Mouse (Mus musculus) gastrocnemius, adult 8-10 months (tissue): ENCODE results near the gene Gm49711. TPM values are rescaled to one million over a fixed set of nuclear protein-coding genes. Genes with fewer than 3 reads are reported as not detected.

Experiments
- DNase-seq, 2 experiments: peaks; one replicate each; pipeline ENCODE4 v3.0.0; 2022; ENCODE audit warnings: low spot score in 2 of 2
- total RNA-seq, 4 experiments: library from RNA; stranded (reverse); gene quantifications; 2 replicates each; pipeline ENCODE4 v1.2.4; 2022

Gene Gm49711
- not detected for total RNA-seq

DNA sequence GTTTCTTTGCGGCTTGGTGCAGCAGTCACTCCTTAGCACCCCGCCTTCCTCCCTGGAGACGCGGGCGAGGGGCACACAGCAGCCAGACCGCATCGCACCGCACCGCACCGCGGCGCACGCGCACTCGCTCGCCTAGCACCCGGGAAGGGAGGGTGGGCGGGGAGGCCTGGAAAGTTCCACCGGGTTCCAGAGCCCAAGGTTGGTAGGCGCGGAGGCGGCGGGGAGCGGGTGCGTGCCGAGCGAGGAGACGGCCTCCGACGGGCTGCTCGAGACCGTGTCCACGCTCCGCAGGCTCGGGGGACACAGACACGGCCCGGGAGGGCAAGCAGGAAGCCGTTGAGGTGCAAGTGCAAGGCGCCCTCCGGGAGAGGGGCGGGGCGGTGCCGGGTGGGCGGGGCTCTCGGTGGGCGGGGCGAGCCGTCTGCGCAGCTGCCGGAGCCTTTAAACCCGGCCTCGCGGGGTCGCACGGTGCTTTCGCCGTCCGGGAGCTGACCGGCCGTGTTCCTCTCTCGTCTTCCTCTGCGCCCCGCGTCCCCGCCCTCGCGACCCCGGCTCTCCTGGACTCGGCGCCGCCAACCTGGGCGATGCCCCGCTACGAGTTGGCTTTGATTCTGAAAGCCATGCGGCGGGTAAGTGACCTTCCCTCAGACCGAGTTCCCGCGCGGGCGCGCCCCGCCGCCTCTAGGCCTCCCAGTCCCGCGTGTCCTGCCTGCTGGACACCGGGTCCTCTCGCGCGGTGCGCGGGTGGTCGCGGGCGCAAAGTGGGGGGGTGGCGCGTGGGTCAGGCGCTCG is at the start of gene Gm49711, which contains the start of the genes Mrps6 and Slc5a3:
TSS of gene Gm49711 (plus strand) at position 465 of the 792 bp plus-strand sequence.
TSS of gene Mrps6 (plus strand) at position 419 of the 792 bp plus-strand sequence.
TSS of gene Slc5a3 (plus strand) at position 471 of the 792 bp plus-strand sequence.
- DNase-seq = peak; percentile 76

- DNase-seq = no peak
Measured at GRCm38 (mm10) chr16:92009586-92009985, 48.5 kb upstream of the Gm49711 start.

GRCm38 (mm10) chr16:92016792-92017191 is 41.3 kb upstream of the Gm49711 start:
- DNase-seq = no peak

DNA sequence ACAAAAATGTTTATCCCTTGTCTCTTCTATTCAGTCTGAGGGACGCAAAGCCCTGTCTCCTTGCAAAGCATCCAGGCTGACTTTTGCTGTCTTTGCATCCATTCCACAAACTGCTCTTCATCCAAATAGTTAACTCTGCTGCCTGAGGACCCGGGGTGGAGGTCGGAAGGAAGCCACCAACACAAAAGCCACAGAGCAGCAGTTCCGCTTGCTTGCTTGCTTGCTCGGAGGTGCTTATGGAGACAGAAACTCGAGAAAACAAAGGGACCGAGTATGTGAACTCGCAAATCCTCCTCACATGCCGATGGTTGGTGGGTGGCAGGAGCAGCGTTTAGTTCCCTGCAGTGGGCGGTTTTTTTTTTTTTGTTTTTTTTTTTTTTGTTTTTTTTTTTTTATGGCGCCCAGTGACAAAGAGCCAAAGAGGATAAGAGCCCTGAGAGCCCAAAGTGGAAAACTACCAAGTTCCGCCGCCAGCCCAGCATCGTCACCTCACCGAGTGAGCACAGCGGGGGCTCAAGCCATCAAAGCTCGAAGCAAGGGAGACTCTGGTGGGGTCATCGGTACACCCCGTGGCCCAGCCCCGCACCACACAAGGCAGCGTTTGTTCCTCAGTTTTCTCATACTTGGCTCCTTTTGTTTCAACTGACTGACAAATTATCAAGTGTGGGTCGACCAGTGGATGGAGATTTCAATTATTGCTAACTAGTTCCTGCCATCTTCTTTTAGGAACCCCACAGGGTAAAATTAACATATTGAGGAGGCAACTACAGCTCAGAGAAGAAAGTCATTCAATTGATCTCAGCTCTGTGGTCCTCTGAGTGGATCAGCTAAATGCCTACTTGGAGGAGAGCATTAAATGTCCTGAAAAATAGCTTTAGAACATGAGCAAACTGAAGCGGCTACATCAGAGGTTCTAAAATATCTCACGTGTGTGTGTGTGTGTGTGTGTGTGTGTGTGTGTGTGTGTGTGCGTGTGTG is 38.7 kb upstream of the Gm49711 start:
- no peak for DNase-seq

GRCm38 (mm10) chr16:92021656-92022400 is 36.3 kb upstream of the Gm49711 start:
- no peak for DNase-seq

GRCm38 (mm10) chr16:92022494-92023283 is 35.4 kb upstream of the Gm49711 start:
- no peak for DNase-seq

- no peak for DNase-seq
Measured at GRCm38 (mm10) chr16:92033286-92033685, 24.8 kb upstream of the Gm49711 start.

DNA sequence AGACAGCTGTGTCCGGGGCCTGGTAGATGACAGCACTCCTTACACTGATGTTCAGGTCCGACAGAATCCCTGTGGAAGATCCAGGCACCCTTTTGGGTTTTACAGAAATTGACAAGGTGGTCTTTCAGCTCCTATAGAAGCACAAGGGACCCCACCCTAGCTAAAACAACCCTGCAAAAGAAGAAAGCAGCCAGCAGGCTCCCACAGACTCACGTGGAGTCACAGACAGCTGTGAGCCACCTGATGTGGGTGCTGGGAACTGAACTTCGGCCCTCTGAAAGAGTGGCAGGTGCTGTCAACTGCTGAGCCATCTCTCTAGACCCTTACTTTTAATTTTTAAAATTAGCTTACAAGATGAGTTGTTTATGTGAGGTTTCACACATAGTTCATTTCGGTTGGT is 23.4 kb upstream of the Gm49711 start:
- no peak for DNase-seq

DNA sequence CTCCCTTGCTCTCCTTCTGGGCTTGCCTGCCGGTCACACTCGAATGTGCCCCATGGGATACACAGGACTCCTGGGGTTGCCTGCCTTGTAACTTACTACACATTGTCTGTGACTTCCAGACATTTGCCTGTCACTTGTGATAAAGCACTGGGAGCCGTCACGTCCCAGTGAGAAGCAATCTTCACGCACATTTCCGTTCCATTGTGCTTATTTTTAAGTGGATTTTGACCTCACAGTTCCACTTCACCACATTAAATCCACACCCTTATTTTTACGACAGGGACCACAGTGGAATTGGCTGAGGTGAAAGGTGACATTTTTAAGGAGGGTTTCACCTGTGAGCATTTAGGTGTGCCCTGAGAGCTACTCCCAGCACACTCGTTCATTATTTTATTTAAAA is 21.4 kb upstream of the Gm49711 start:
- DNase-seq = no peak

DNA sequence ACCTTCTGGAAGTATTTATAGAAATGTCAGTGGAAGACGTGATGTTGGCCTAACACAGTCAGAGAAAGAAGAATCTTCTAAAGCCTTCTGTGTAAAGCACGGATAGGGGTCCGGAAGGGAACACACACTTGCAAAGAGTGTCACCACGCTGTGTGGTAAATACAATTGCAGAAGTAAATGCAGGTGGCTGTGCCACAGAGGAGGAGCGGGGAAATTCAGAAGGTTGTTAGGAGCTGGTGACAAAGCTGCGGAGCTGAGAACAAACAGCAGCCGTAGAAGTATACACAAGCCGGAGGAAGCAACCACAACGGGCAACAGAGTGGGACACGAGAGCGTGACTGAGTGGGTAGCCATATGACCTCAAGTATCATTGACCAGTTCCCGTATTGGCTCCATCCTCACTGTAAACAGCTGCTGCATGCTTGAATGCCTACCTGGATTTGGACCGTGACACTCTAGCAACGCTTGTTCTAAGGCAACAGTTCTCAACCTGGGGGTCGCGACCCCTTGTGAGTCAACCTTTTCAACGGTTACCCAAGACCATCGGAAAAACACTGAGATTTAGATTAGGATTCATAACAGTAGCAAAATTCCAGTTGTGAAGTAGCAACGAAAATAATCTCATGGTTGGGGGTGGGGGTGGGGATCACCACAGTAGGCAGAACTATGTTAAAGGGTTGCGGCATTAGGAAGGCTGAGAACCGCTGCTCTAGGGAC is 20.1 kb upstream of the Gm49711 start:
- no peak for DNase-seq

GRCm38 (mm10) chr16:92039421-92039820 is 18.7 kb upstream of the Gm49711 start:
- no peak for DNase-seq

GRCm38 (mm10) chr16:92039966-92040365 is 18.1 kb upstream of the Gm49711 start:
- no peak for DNase-seq

GRCm38 (mm10) chr16:92051777-92052310 is 6.3 kb upstream of the Gm49711 start:
- no peak for DNase-seq

DNA sequence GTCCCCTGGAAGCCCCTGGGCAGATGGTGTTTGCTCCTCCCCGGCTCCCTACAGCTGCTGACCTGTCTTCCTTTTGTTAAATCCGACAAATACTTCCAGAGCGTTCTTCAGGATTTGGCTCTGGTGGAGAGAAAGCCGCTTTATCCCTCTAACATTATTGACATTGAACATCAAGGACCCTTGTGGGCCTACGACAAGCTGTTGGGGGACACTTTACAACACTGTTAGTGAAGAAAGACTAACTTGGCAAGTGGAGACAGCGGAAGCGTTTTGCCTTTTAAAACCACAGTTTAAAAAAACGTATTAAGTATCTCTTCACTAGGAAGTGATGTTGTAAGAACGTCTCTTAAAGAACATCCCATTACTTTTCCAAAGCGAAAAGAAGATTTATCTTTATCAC is 5.5 kb upstream of the Gm49711 start:
- no peak for DNase-seq

DNA sequence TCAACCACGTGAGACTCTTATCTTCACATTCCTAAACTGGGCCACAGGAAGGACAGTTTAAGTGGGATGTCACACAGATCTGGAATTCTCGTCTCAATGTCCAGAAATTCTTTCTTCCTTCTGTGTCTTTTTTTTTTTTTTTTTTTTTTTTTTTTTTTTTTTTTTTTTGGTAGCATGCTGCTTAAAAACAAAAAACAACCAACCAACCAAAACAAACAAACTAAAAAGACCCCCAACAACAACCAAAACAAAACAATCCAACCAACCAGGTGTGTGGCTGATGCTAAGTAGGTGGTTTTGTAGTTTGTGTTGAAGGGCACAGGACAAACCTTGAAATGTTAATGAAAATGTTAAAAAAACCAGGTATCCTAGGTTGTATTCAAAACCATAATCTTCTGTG is 1.4 kb upstream of the Gm49711 start:
- no peak for DNase-seq

DNA sequence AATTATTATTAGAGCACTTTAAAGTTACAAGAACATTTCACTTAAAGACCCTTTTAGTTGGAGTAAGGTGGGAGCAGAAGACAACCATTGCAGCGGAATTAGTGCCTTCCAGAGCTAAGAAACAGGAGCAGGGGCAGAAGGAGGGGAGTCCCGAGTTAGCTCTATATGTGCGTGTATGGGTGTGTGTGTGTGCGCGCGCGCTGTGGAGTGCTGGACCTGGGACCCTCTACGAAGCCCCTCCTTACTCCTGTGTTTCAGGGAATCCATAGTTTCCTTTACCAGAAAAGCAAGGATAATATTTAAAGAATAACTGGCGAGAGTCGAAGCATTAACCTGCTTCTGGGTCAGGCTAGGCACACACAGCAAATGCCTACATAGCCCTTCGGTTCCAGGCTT is 662 bp upstream of the Gm49711 start:
- no peak for DNase-seq

GRCm38 (mm10) chr16:92058644-92059620 is 816 bp downstream of the Gm49711 start:
- DNase-seq = no peak

GRCm38 (mm10) chr16:92060213-92060612 is 2.1 kb downstream of the Gm49711 start:
- no peak for DNase-seq
